Mouse (Mus musculus): ENCODE results near the gene Prdm2.

The Prdm2 gene

DNA sequence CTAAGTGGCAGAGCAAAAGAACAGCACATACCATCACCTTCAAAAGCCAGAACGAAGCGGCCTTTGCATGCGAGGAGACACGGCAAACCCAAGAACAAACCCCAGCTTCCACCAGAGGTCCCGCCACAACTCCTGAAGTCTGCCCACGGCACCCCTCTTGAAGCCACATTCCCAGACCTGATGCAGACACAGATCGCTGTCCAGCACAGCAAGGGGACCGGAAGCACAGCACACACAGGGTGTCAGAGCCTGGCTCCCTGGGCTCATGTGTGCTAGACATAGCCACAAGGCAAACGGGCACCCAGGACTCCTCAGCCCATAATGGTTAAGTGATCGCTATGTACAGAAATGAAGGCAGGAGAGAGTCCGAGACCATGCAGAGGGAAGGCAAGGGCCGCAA lies 96.9 kb downstream of the Prdm2 start:
- in situ Hi-C loops (cut with MboI; ENCODE audit: unreplicated experiment in 2 of 2): loop anchor here in 1 of 2 experiments (10.0 kb wide), 1 partner anchor 119 kb away; no protein-coding TSS in a partner anchor

DNA sequence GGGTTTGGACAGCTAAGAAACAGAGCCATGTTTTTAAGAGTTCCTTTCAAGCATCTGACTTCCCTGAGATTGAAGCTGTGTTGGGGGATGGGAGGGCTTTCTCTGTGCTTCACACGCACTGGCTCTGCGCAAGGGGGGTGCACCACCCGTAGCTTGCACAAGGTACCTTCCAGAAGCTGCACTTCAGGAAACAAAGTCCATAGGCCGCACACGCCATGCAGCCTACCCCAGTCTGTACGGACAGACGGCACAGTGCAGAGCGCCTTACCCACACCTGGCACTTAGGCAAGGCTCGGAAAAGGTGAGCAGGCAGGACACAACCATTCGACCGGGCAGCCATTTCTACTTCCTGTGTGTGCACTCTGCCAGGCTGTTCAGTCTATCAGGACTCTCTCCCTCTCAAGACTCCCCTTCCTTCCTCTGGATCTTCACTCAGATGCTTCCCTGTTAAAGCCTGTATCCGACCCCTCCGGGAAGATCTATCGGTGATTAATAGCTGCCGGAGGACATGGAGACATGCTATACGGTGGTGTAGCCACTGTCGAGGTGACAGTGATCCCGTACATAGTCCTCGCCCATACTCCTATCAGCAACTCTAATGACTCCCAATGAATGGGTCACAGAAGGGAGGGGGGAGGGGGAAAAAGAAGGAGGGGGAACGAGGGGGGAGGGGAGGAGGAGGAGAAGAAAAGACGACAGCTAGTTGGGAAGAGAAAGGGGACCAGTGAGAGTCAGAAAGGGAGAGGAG lies 98.4 kb downstream of the Prdm2 start:
- in situ Hi-C loops (cut with MboI; ENCODE audit: unreplicated experiment in 2 of 2): loop anchor here in 1 of 2 experiments (10.0 kb wide), 1 partner anchor 120 kb away; no protein-coding TSS in a partner anchor

DNA sequence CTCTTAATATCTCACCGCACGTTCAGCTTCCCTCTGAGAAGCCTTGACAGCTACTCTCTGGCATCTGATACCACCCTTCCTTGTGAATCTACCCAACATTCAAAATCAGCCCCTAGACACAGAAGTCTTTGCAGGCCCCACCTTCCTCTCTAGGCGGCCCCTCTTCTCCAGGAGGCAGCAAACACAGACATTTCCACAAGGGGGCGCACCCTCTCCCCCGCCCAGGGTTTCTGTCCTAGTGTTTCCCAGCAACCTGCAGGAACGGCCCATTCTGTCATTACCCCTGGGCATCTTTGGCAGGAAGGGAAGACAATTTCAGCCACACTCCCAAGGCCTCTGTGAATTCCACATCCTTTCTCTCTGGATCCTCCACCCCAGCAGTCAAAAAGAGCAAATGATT lies 99.8 kb downstream of the Prdm2 start:
- in situ Hi-C loops (cut with MboI; ENCODE audit: unreplicated experiment in 2 of 2): loop anchor here in 1 of 2 experiments (10.0 kb wide), 1 partner anchor 122 kb away; no protein-coding TSS in a partner anchor

DNA sequence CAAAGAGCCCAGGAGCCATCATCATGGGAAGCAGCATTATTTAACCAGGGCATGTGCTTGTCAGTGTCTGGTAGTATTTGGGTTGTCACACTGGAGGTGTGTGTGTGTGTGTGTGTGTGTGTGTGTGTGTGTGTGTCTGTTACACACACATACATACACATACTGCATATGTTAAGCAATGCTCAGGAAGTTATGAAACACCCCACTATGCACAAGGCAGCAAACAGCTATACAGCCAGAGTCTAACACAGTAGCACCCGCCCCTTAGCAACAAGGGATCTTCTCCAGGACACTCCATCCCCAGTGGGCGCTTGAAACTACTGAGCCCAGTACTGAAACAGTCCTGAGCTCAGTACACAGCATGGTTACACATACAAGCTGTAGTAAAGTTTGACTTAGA lies 100.4 kb downstream of the Prdm2 start:
- in situ Hi-C loops (cut with MboI; ENCODE audit: unreplicated experiment in 2 of 2): loop anchor here in 1 of 2 experiments (10.0 kb wide), 1 partner anchor 122 kb away; no protein-coding TSS in a partner anchor

DNA sequence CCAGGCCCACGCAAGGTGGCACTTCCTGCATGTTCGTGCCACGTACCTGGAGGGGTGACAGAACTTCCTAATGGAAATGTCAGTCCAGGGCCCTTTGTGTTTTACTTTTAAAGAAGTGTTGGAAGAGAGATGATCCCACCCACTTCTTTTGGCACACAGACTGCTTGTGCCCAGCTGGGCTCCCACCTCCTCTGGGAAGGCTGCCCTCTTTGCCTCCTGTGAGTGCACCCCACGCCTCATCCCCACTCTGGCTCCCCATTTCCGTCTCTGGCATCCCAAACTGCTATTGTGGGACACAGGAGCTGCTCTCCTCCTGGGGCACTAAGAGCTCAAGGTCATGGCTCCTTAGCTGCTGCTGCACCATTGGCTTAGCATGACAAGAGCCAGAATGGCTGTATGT lies 100.9 kb downstream of the Prdm2 start:
- in situ Hi-C loops (cut with MboI; ENCODE audit: unreplicated experiment in 2 of 2): loop anchor here in 1 of 2 experiments (10.0 kb wide), 1 partner anchor 123 kb away; no protein-coding TSS in a partner anchor

DNA sequence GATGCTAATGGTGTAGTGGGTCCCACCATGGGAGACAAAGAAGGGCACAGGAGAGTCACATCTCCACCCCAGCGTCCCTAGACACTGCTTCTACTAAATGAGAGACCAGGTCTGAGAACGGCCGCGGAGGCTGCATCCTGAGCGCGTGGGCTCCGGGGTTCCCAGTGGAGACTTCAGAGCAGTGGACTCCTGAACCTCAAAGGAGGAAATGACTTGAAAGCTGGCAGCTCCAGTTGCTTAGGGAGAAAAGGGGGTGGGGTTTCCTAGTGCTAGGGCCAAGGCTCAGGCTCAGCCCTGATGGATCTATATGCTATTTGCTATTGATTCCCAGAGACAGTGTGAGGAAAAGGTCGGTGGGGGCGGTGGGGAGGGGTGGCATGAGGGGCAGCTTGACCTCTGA lies 104.2 kb downstream of the Prdm2 start:
- in situ Hi-C loops (cut with MboI; ENCODE audit: unreplicated experiment in 2 of 2): no loop called here

DNA sequence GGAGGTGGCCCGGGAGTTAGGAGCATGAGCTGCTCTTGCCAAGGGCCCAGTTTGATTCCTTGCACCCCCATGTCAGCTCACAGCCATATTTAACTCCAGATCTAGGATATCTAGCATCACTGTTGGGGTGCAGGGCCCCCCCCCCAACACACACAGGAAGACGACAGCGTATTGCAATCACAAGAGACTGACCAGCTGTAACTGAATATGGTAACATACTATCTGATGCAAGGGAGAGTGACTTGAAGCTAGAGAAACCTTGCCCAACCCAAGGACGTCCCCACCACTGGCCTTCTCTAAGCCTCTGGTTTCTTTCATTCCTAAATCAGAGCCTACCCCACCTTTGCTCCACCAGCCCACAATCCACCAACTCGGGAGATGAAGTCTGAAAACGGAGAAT lies 105.8 kb downstream of the Prdm2 start:
- in situ Hi-C loops (cut with MboI; ENCODE audit: unreplicated experiment in 2 of 2): no loop called here

DNA sequence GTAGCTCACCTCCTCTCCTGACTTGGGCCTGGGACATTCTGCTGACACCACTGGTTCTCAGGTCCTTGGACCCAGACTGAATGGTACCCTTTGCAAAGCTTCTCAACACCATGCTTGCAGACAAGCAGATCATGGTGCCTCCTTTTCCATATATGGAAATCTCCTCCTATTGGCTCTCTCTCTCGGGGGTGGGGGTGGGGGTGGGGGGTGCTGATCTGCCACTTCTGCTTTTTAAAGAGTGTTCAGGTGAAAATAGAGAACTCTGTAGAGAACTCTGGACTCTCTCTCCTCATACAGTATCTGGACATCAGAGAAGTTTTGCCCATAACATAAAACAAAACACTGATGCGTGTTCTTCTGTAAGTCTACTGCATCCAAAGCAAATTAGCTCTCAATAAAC lies 106.2 kb downstream of the Prdm2 start:
- in situ Hi-C loops (cut with MboI; ENCODE audit: unreplicated experiment in 2 of 2): no loop called here

DNA sequence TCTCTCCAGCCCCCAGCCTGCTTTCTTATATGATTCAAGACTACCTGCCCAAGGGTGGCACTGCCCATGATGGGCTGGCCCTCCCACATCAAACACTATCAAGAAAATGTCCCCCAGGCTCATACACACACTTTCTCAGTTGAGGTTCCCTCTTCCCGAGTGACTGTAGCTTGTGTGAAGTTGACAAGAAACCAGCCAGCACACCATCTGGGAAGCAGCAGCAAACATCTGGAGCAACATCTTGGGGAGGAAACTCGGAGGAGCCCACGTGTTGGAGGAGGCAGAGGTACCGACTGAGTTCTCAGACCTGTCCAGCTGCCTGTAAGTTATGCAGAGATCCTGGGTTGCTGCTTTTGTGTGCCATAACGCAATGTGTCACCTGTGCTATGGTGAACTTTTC lies 108.1 kb downstream of the Prdm2 start:
- in situ Hi-C loops (cut with MboI; ENCODE audit: unreplicated experiment in 2 of 2): no loop called here

DNA sequence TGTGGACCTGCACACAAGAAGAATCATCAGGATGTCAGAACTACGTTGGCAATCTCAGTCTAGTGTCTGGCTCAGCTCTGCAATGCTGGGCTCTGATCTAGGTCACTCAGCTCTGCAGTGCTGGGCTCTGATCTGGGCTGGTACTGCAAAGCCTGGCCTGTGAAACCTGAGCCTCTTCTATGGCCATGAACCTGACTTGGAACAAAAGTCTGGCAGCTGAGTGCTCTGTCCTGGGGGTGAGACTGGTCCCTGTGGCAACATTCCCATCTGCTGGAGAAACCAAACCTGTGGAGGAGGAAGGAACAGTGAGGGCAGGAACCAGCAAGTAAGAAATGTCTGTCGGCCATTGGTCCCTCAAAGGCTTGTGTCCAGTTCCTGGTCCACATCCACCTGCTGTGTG lies 109.0 kb downstream of the Prdm2 start:
- in situ Hi-C loops (cut with MboI; ENCODE audit: unreplicated experiment in 2 of 2): no loop called here

DNA sequence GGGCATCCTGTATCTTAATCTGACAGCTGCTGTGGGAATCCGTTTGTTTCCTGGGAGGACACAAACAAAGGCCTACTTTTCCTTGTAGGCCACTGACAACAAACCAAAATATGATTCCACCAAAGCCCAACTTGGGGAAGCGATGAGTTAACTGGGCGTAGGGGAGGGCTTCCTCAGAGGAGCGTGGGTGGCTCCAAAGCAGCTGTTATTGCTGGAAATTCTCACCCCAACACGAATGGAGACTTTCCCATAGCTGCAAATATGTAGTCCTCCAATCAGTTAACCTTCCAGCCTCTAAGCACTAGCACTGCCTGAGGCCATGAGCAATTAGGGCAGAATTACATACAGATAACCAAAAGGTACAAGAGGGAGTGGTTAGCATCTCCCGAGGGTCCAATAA lies 112.6 kb downstream of the Prdm2 start:
- in situ Hi-C loops (cut with MboI; ENCODE audit: unreplicated experiment in 2 of 2): no loop called here

DNA sequence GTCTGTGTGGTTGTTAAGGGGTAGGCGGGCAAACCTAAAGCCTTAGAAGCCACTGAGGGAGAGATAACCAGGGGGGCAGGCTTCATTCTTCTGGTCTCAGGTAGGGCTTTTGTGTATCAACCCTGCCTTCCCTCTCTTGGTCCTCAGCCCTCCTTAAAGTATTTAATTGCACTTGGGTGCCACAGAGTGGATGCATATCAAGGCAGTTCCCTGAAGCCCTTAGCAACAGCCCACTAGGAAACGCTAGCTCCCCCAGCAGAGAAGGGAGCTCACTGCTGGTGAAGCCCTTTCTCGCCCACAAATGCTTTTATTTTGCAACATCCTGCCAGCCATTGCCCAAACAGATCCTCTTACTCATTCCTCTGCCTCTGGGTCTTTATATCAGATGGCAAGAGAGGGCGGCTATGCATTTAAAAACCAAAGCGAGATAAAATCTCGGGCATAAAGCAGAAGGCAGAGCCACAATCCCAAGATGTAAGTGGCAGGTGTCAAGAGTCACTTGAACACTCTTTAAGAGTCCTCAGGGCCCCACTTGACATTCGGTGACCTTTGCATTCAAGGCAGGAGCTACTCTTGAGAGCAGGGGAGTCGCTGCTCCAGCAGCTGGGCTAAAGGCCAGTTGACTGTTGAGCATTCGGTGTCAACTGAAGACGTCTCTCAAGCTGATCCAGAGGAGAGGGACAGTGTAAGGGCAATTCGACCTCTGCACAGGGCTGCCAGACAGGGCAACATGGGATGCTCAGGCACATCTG lies 113.3 kb downstream of the Prdm2 start:
- in situ Hi-C loops (cut with MboI; ENCODE audit: unreplicated experiment in 2 of 2): no loop called here

DNA sequence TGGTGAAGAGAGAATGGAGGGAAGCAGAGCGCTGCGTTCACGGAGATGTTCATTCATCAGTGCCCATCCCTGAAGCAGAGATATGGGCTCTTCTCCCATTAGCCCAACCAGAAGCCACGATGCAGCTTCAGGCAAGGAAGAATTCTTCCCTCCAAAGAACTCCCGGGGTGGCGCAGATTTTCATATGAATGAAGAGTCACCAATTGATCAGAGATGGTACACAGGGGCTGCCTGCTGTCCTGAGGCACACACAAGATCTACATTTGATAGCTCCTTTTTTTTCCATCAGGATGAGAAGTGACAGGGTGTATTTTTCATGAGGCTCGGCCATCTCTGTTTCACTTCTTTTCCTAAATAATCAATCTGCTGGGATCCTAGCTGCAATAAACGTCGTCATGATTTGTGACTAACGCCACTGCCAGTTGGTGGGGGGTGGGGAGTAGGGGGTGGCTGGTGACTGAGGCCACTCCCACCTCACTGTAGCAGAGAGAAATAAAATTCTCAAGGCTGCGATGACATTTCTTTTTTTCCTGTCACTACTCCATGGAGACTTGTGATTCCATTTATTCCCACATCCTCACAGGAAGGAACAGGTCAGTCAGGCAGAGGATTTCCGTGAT lies 120.6 kb downstream of the Prdm2 start:
- in situ Hi-C loops (cut with MboI; ENCODE audit: unreplicated experiment in 2 of 2): no loop called here

DNA sequence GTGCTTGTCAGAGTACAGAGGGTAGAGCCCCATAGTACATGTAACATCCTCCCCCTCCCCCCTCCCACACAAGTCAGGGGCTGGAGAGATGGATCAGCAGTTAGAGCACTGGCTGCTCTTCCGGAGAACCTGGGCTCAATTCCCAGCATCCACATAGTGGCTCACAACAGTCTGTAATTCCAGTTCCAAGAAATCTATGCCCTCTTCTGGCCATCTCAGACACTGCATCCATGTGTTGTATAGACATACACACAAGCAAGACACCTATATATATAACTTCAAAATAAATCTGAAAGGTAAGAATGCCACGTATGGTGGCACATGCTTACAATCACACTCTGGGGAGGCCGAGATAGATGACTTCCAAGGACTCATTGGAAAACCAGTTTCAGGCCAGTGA lies 122.2 kb downstream of the Prdm2 start:
- in situ Hi-C loops (cut with MboI; ENCODE audit: unreplicated experiment in 2 of 2): no loop called here

DNA sequence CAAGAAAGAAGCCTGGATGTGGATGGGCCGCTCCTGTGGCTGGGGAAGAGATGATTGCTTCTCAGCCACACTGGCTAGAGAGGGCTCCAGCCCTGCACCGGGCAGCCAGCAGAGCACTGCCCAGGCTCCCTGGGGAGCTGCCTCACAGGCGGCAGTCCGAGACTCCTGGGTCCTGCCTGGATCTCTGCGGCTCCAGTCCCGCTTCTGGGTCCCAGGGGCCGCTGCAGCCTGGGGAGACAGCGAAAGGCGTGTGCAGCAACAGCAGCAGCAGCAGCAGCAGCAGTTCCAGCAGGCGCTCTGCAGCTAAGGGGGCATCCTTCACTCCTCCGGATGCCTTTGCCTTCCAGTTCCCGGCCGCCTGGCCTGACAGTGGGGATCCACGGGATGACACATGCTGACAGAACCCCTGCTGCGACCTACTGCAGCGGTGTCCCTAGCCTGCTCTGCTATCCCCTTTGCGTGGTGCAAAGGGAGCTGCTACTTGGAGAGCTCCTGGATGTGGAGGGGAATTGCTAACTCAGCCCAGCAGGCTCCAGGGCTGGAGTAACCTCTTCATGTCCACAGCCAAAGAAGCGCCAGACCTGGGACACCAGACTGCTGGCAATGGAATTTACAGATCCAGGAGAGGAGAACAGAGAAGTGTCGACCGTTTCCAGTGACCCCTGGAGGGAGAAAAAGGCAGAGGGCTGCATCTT lies 138.6 kb downstream of the Prdm2 start:
- in situ Hi-C loops (cut with MboI; ENCODE audit: unreplicated experiment in 2 of 2): no loop called here

DNA sequence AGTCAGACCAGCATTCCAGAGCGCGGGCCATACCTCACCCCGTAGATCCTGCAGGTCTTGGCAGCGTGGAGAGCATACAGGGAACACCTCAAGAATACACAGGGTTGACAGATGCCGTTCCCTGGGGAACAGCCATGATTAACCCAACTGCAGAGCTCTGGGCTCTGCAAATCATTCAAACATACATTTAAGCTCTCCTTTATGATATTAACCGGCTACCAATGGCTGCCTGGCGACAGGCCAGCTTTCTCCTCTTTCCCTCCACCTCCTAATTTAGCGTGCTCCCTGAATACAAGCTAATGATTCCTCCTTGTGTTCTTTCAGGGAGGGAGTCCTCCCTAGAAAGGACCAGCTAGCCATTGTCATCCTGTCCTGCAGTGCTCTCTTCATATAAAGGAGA lies 141.0 kb downstream of the Prdm2 start:
- in situ Hi-C loops (cut with MboI; ENCODE audit: unreplicated experiment in 2 of 2): no loop called here

DNA sequence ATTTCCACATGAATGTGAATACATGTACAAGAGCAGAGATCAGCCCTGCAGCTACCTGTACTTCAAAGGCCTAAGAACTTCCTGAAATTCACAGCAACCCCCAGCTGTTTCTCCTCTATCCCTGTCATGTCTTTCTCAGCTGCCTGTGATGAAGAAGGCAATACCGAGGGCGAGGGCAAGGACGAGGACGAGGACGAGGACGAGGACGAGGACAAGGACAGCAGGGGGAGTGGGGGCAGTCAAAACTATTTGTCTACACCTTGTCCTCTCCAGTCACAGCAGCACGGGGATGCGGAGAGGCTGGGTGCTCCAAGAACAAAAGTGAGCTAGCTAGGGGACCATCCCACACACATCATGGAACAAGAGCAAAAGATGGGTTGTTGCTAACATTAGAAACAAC lies 145.8 kb downstream of the Prdm2 start:
- in situ Hi-C loops (cut with MboI; ENCODE audit: unreplicated experiment in 2 of 2): no loop called here

DNA sequence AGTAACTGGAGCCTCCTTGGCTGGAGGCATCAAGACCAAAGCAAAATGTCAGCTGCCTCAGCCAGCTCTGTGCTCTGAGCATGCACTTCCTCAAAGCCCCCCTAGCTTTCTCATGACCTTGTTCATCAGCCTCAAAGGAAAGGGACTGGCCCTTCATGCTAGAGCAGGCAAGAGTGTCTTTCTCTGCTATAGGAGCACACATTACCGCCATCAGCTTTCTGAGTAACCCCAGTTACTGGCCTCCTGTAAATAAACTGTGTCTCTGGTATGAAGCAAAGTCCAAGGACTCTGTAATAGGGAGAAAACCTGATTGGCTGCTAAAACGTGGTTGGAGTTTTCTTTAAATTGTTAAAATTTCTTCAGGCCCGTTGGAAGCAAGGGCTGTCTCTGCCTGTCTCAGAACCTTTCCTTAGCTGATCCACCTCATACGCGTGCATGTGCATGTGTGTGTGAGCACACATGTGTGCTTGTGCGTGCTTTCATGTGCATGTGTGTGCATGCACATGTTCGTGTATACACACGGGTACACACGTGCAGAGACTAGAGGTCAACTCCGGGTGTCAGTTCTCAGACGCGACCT lies 153.9 kb downstream of the Prdm2 start:
- in situ Hi-C loops (cut with MboI; ENCODE audit: unreplicated experiment in 2 of 2): no loop called here

Measured in v-Abl transformed pro-B cells (cell line).